Mouse (Mus musculus): ENCODE data around the gene Gm525. TPM values are rescaled to one million over a fixed set of nuclear protein-coding genes. Genes with fewer than 3 reads are reported as not detected.
"Not testable (repeated sequence)": the region's sequence is repeated elsewhere in the genome, so short reads cannot be mapped to it uniquely, and the experiment has no call there.

Gene Gm525
- total RNA-seq, 4 experiments from 2014 or later = not detected

DNA sequence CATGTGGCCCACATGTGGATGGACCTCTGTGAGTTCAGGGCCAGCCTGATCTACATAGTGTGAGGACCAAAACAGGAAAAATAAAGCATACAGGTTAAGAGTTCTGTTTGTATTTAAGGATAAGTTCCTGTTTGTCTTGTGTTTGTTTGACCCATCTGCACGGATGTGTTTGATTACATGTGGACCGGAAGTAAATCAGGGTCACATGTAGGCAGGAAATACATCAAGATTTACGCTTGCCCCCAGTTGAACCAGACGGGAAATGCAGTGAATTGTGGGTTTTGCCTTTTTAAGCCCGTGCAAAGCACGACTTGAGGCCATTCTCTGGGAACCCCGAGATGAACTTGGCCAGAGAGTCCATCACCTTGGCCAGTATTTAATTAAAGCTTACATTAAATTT is 12.3 kb upstream of the Gm525 start:
- no peak for DNase-seq (ENCODE audit: low spot score in 2 of 2)

DNA sequence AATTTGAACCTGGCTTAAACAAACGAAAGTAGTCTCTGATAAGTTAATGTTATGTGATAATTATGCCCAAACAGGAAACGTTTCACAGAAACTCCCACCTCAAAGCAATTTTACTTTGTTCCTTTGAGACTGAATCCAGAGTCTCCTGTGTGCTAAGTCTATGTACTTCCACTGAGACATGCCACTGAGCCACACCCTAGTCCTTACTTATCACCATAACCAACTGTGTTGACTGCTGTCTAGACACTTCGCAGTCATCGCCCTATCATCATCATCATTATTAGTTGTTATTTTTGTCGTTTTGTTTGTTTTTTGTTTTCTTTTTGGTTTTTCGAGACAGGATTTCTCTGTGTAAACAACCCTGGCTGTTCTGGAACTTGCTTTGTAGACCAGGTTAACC is 9.3 kb upstream of the Gm525 start:
- DNase-seq (ENCODE audit: low spot score in 2 of 2) = no peak

DNA sequence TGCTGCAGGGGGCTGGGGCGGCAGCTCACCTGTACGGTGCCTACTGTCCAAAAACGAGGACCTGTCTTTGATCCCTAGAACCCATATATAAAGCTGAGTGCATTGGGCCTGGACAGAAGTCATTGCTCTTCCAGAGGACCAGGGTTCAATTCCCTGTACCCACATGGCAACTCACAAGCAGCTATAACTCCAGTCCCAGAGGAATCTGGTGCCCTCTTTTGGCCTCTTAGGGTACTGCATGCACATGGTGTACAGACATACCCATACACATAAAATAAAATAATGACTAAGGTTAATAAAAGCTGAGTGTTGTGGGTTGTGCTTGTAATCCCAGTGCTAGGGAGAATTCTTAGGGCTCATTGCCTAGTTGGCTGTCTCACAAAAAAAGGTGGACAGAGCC is 8.3 kb upstream of the Gm525 start:
- DNase-seq (ENCODE audit: low spot score in 2 of 2) = no peak

DNA sequence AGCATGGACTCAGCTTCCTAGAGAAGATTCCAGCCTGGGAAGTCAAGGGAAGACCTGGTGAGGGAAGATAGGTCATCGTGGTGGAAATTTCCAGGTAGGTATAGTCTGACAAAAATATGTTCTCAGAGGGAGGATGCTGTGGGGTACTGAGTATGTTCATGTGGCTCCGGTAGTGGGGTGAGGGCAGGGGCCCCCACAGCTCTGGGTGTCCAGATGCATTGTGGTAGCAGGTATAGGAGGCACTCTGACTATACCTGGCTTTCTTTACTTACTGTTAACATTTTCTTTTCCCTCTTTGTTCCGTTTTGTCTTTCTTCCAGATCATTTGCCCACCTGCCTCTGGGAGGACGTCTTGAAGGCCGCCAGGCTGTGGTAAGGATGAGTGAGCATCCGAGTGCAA is 7.5 kb upstream of the Gm525 start:
- DNase-seq (ENCODE audit: low spot score in 2 of 2) = no peak

DNA sequence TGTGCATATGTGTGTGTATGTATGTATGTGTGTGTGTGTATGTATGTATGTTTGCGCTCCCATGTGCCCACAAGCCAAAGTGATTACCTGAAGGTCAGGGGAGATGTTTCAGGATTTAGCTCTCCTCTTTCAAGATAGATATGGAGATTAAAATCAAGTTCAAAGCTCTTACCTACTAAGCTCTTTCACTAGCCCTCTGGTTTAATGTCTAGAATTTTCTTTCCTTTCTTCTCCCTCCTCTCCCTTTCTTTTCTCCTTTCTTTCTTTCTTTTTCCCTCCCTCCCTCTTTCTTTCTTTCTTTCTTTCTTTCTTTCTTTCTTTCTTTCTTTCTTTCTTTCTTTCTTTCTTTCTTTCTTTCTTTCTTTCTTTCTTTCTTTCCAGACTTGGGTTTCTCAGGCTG is 6.9 kb upstream of the Gm525 start, which contains the start of gene Dgke:
TSS of gene Dgke (minus strand) at position 101 of the 400 bp plus-strand sequence.
- DNase-seq (ENCODE audit: low spot score in 2 of 2) = no peak

DNA sequence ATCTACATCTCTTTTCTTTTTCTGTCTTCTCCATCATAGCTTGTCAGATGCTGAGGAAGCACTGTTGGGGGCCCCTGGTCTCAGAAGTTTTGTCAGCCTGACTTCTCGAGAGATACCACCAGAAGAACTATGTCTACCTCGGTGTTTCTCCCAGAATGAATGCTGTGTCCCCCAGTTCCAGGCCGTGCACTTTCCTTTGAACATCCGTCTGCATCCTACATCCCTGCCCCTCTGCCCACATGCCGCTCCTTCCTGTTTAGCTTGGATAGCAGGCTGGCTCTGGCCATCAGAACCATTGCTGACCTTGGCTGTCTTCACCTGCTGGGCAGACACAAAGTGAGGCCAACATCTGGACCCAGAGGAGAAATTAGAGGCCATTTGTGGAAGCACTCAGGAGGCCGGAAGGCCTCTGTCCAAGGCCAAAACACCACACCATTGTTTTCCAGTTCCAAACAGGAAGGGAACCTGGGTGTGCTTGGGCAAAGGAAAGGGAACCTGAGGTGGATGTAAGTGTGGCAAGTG is 6.3 kb upstream of the Gm525 start:
- no peak for DNase-seq (ENCODE audit: low spot score in 2 of 2)

DNA sequence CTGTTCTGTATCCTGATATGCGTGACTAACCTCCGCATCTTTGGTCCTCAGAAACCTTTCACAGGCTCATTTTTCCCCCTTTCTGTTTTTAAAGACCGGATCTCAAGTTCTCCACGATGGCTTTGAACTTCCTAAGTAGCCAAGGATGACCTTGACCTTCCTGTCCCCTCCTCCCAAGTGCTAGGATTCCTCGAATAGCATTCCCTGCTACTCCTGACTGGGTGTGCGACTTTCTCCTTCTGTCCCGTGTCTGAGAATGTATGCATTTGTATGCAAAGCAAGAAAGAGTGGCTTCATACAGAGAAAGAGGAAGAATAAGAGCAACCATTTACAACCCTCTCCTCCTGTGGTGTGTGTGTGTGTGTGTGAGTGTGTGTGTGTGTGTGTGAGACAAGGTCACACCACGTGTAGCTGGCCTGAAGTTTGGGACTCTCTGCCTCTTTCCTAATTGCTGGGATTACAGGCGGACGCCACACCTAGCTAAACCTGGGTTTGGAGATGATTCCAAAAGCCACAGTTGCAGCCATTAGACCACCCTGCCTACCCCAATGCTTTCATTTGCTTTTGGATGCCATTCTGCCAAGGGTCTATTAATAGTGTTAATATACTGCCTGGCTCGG is 5.7 kb upstream of the Gm525 start:
- no peak for DNase-seq (ENCODE audit: low spot score in 2 of 2)

DNA sequence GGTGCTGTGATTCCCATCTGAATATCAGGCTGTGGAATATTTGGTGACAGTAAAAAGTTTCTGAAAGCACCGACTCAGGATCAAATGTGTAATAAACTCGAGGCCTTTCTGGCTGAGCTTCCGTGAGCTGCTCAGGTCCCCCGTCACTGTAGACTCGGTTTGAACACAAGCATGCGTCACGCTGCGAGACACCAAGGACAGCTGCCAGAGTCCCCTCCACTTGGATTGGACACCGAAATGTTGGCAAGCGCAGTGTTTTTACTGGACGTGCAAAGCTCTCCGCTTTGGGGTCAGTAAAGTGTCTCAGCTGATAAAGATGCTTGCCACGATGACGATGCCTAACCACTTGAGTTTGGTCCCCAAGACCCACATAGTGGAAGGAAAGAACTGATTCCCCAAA is 5.0 kb upstream of the Gm525 start:
- no peak for DNase-seq (ENCODE audit: low spot score in 2 of 2)

DNA sequence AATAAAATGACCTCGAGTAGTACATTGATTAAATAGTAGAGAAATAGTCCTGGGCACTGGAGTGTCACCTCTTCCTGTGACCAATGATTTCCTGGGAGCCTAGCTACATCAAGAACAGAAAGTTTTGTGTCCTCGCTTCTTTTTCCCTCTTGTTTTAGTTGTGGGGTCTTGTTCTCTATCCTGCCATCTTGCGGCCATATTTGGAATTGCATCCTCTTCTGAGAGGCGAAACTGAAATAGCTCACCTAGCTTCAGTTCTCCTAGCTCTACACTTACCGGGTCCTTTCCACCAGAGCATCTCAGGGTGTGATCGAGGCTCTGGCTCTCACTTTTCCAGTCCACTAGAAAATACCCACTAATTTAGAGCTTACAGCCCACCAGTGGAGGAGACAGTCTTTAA is 4.3 kb upstream of the Gm525 start:
- peak; percentile 14 to 23 for DNase-seq (ENCODE audit: low spot score in 2 of 2)

DNA sequence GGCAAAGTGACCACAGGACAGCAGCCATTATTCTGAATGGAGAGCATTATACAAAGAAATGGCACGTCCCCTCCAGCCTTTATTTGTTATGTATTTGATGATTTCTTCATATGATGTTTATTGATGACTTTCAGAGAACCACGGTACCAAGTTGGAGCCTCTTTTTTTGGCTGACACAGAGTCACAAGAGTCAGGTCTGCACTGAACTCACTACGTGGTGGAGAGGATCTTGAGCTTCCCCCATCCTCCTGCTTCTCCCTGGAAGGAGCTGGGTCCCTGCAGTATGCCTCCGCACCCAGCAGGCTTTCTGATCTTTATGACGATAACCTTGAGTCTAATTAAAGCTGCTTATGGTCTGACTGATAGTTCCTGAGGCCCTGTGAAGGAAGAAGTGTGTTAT is 2.1 kb upstream of the Gm525 start:
- no peak for DNase-seq (ENCODE audit: low spot score in 2 of 2)

DNA sequence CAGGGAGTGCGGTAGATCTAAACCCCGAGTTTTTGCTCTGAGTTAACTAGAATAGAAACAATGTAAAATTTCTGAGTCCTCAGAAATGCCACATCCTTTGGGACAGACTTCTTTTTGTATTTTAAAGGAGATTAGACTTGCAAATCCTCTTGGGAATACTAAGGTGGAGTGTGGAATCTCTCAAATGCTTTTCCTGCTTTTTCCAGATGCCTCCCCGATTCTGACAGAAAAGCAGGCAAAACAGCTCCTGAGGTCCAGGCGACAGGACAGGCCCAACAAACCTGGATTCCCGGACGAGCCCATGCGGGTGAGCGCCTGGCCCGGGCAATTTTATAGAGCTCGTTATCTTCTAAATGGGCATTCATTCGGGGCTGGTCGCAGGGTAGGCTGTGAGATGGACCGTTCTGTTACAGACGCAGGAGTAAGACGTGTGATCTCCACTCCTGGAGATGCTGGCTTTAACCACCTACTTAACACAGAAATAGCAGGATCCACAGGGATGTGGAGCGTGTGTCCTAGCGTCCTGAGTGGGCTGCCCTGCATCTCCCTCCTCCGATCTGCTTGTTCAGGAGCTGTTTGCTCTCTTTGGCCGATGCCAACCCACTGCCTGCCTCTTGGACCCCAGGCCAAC is 1.3 kb downstream of the Gm525 start:
- no peak for DNase-seq (ENCODE audit: low spot score in 2 of 2)

DNA sequence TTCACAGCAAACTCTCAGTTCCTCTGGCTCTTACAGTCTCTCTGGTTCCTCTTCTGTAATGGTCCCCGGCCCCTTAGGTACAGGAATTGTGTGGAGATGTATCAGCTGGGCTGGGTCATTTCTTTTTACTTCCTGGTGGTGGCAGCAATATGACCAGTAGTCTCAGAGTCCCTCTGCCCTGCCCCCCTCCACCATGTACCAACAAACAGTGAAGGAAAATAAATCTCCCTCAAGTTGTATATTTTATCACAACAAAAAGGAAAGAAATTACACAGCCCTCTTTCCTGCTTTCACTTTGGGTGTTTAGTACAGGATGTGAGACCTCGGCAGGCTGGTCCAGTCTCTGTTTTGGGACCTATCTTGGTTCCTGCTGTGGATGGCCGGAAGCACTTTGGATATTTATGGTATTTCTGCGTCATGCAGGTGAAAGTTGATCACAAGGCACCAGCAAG is 2.8 kb downstream of the Gm525 start:
- no peak for DNase-seq (ENCODE audit: low spot score in 2 of 2)

DNA sequence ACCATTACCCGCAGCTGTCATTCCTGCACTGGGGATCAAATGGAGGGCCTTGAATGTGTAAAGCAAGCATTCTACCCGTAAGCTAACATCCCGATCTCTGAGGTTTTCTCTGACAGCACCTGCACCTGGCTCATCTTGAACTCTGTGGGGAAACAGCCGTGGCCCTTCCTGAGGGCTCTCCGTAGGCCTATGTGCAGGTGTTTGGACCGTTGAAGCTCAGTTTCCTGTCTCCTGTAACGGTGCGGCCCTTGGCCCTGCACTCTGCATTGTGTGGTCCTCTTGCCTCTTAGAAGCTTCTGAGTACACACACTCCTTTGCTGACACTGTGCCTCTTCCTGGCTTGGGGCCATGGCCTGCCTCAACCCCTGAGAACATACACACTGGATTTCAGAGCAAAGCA is 4.0 kb downstream of the Gm525 start:
- no peak for DNase-seq (ENCODE audit: low spot score in 2 of 2)

DNA sequence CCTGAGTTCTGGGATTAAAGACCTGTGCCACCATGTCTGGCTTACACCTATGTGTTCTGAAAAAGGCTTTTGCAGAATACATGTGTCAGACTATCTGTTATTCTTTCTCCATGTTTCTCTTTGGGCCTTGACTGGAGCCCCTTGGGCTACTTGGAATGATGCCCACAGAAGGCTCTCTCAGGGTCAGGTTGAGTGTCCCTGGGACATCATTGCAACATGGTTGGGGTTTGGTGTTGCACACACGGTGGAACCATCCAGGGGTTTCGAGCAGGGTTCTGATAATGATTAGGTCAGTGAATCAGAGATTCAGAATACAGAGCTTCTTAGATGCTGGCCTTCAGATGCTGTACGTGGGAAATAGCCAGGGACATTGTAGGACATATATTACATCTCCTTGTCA is 4.7 kb downstream of the Gm525 start:
- no peak for DNase-seq (ENCODE audit: low spot score in 2 of 2)

DNA sequence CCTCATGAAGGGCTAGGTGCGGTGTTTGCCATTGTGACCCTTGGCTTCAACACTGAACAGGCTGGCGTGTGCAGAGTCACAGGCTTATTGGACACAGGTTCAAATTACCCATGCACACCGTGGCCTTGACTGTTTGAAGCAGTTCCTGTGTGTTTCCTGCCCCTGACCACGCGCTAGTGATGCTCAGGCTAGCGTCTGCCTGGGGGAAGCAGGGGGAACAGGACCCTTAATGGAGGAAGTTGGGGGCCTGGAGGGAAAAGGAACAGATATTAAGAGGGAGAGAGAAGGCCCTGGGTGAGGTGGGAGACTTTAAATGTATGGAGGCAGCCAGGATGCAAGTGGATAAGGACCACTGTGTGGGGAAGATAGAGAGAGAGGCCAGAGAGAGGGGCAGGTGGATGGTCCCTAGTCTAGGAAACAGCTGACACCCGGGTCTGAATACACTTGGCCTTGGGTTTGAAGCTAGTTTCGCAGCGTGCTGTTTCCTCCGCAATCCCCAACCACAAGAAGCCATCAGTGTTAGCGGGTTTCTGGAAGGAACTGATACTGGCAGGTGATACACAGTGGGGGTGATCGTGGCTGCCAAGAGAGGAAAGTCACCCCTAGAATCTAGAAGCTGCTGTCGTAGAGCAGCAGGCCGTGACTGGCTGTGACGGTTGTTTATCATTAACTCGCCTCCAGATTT is 5.5 kb downstream of the Gm525 start:
- no peak for DNase-seq (ENCODE audit: low spot score in 2 of 2)

DNA sequence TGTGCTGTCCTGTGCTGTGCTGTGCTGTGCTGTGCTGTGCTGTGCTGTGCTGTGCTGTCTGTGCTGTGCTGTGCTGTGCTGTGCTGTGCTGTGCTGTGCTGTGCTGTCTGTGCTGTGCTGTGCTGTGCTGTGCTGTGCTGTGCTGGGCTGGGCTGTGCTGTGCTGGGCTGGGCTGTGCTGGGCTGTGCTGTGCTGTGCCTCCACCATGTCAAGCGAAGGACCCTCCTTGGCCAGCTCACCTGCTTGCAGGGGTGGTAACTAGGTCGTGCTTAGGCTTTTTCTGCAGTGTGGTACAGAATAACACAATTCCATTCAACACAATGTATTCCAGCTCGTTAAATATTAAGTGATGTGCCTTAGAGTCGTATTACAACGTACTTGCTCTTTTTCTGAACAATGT is 8.3 kb downstream of the Gm525 start:
- DNase-seq (ENCODE audit: low spot score in 2 of 2) = not testable (repeated sequence)

DNA sequence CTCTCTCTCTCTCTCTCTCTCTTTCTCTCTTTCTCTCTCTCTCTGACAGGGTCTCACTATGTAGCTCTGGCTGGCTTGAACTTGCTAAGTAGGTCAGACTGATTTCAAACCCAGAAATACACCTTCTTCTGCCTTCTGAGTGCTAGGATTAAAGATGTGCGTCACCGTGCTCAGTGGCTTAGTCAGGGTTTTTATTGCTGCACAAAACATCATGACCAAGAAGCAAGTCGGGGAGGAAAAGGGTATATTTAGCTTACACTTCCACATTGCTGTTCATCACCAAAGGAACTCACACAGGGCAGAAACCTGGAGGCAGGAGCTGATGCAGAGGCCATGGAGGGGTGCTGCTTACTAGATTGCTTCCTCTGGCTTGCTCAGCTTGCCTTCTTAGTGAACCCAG is 9.1 kb downstream of the Gm525 start:
- DNase-seq (ENCODE audit: low spot score in 2 of 2) = not testable (repeated sequence)

DNA sequence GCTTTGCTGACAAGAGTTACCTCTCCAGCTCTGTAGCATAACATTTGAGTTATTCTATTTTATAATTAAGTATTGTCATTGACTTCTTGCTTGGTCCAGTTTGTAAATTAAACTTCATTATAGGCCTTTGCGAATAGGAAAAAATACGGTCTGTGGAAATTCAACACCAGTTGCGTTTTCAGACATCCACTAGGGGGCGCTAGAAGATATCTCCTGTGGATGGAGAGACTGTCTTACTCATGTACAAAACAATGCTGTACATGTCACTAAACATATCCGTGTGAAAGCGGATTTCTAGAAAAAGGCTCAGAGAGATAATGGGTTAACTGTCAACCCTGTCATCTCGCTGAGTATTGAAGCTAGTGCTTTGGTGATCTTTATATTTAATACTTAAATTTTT is 11.0 kb downstream of the Gm525 start:
- no peak for DNase-seq (ENCODE audit: low spot score in 2 of 2)

DNA sequence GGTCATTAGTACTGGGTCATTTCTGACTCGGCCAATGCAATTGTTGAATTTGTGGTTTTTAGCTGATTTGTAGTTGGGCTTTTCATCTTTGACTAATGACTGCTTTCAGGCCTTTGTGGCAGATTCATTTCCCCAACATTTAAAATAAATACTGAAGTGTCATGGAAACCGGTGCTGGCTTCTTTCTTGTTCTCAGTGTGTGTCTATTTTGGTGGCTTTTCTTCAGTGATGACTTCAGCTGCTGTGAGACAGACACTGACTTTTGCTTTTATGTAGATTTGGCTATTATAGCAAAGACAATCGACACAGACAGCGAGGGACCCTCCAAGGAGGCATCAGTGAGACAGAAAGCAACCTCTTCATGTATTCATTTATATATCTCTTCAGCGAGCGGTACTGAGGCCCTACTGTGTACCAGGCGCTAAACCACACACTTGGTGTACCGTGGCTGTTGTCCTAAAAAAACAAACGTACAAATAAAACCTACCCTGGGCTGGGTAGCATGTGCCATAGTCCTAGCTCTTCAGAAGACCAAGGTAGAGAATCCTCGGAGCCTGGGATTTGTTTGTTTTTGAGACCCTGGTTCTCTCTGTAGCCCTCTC is 12.7 kb downstream of the Gm525 start:
- no peak for DNase-seq (ENCODE audit: low spot score in 2 of 2)

DNA sequence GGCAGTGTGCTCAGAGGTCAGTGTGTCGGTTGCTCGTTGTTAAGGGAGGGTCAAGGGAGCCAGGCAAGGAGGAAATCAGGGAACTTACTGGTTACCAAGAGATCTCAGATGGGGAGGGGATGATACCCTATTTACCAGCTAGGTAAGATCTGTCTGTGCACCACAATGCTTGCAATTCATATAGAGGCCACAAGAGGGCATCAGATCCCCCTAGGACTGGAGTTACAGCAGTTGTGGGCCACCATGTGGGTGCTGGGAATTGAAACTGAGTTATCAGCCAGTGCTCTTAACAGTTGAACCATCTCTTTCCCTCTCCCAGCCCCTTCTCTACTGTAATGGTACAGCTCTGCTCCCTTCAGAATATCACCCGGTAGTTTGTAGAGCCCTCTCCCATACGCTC is 15.1 kb downstream of the Gm525 start:
- no peak for DNase-seq (ENCODE audit: low spot score in 2 of 2)

DNA sequence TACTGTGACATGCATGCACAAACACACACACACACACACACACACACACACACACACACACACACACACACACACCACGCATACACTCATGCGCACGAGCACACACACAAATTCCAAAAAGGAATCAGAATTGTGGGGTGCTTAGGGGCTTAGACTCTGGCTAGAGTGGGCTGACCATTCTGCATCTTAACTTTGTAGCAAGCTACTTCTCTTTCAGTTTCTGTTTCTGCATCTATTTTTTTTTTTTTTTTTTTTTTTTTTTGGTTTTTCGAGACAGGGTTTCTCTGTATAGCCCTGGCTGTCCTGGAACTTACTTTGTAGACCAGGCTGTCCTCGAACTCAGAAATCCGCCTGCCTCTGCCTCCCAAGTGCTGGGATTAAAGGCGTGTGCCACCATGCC is 16.7 kb downstream of the Gm525 start:
- not testable (repeated sequence) for DNase-seq (ENCODE audit: low spot score in 2 of 2)

DNA sequence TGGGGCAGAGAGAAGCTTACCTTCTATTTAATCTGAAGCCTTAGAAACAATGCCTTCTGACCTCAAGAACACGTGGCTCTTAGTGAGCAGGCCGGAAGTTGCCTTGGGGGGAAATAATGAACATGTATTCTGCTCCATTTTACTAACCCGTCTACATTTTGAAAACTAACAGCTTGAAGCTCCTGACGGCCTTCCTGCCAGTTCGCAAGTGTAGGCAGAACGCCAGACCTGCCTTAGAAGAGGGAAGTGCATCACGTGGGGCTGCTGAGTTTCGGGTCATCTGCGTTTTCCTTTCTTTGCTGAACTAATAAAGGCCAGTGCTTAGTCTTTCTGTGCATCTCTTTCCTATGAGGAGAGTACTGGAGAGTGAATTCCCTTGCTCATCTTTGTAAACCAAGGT is 19.1 kb downstream of the Gm525 start:
- no peak for DNase-seq (ENCODE audit: low spot score in 2 of 2)

All from gastrocnemius, adult 8-10 months (tissue).